Mouse (Mus musculus): Measurements from ENCODE around the gene Sstr4.
A peak's percentile ranks its signal among the peaks of the same experiment; 100 is the strongest.

Gene Sstr4

GRCm38 (mm10) chr2:148430941-148431340 is 35.8 kb downstream of the Sstr4 start:
- DNase-seq: no peak

GRCm38 (mm10) chr2:148432346-148432745 is 37.2 kb downstream of the Sstr4 start:
- no peak for DNase-seq

- DNase-seq: no peak
Measured at GRCm38 (mm10) chr2:148436285-148436684, 41.1 kb downstream of the Sstr4 start.

GRCm38 (mm10) chr2:148439691-148440276 is 44.6 kb downstream of the Sstr4 start:
- DNase-seq: no peak

GRCm38 (mm10) chr2:148441421-148441820 is 46.3 kb downstream of the Sstr4 start:
- no peak for DNase-seq

DNA sequence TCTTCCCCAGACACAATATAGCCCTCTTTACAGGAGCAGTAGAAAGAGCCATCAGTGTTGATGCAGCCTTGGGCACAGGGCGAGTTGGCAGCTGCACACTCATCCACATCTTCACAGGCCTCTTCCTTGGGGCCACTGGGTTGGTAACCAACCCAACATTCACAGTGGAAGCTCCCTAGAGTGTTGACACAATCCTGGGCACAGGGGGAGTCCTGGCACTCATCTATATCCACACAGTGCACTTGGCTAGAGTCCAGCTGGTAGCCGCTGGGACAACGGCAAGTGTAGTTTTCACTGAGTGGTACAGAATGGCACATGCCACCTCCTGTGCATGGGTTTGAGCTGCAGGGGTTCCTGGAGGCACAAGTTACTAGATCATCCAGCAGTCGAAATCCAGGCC is 47.0 kb downstream of the Sstr4 start:
- DNase-seq: no peak

DNA sequence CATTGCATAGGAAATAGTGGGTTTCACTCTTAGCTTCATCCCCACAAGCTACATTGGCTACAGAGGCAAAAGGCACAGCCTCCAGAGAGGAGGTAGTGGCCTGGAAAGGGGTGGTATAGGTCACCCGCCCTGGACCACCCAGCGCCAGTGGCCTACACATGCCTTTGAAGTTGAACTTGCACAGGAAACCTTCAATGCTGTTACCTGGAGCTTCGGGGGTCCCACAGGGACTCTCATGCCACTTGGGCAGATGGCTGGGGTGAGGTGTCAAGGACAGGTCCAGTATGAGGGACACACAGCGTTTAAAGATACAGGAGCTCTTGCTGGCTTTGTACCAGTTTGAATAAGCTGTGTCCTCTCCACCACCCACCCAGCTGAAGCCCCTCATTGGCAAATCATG is 47.6 kb downstream of the Sstr4 start:
- no peak for DNase-seq

GRCm38 (mm10) chr2:148443249-148443958 is 48.3 kb downstream of the Sstr4 start, which contains the start of gene Cd93:
TSS of gene Cd93 (minus strand) at chr2:148443563.
- DNase-seq: peak; percentile 61

GRCm38 (mm10) chr2:148444472-148444871 is 49.3 kb downstream of the Sstr4 start:
- DNase-seq: no peak

DNA sequence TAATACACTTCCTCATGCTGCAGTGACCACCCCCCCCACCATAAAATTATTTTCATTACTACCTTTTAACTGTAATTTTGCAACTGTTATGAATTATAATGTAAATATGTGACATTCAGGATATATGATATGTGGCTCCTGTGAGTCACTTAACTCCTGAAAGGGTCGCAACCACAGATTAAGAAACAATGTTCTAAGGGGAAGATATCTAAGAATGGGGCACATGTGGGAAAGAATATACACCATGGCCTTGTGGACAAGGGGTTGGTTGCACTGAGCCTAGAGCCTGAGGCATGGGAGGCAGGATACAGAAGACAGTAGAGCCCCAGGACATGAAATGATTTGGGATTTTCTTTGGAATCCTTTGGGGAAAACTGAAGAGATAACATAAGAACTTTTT is 50.5 kb downstream of the Sstr4 start:
- no peak for DNase-seq

Data from kidney, adult 11 months (tissue).